Mouse (Mus musculus) kidney, adult 2 months (tissue): ENCODE measurements at regions not wholly inside any gene's neighbourhood (a gene's known extent, or its start where the extent isn't known, plus 50 kb on each side); places are given as distances from the start of the nearest gene placed in this dataset.

Experiments used
- DNase-seq: peaks from one replicate; pipeline ENCODE4 v3.0.0; 2021
- H3K27ac ChIP-seq: fragments of 200-500 bp; 2 replicates; pipeline ENCODE4 v1.5.1; 2012; ENCODE audit warnings: low read depth, low read length, control low read depth, inconsistent platforms; ENCODE audit not compliant: insufficient read depth
- H3K27me3 ChIP-seq: fragments of 200-500 bp; replicated peaks from 2 replicates; pipeline ENCODE4 v1.6.1; 2012; ENCODE audit warnings: mild to moderate bottlenecking, moderate library complexity, low read length, inconsistent platforms; ENCODE audit not compliant: control insufficient read depth, insufficient read depth
- H3K36me3 ChIP-seq: fragments of 200-500 bp; 2 replicates; pipeline ENCODE4 v1.6.1; 2012; ENCODE audit warnings: mild to moderate bottlenecking, moderate library complexity, low read length, inconsistent platforms; ENCODE audit not compliant: control insufficient read depth, insufficient read depth
- H3K4me1 ChIP-seq: fragments of 200-500 bp; 2 replicates; pipeline ENCODE4 v1.6.1; 2011; ENCODE audit warnings: low read length; ENCODE audit not compliant: control insufficient read depth, insufficient read depth
- H3K4me3 ChIP-seq: fragments of 200-500 bp; 2 replicates; pipeline ENCODE4 v1.5.1; 2011; ENCODE audit warnings: mild to moderate bottlenecking, low read depth, low read length, control low read depth; ENCODE audit not compliant: insufficient read depth
- CTCF ChIP-seq: fragments of 200-500 bp; conservative IDR thresholded peaks from 2 replicates; pipeline ENCODE4 v1.5.1; 2011; ENCODE audit warnings: low read depth, mild to moderate bottlenecking, control low read depth, low read length, moderate library complexity, mixed read lengths; ENCODE audit not compliant: insufficient read depth, insufficient read length
- POLR2A ChIP-seq: fragments of 200-500 bp; IDR thresholded peaks from one replicate; pipeline ENCODE4 v1.6.1; 2011; ENCODE audit warnings: low read depth, low read length, control low read depth
- WGBS: fragments of 180-500 bp; shearing (Covaris S2); methylation state at CpG from one replicate; pipeline ENCODE4 v1.1.7; 2018; 5-methylcytosine and 5-hydroxymethylcytosine counted together

GRCm38 (mm10) chr11:63413106-63413505, 284.3 kb downstream of the Pmp22 start:
- Histone ChIP-seq H3K27me3 (no peaks in the 10 kb centered on the region), H3K4me1 (peaks cover 5% of the 10 kb centered on the region), H3K27ac (no peak overlapping the region), H3K36me3 (no peaks in the 10 kb centered on the region), H3K4me3 (no peak overlapping the region)
- TF ChIP-seq POLR2A = no peak
- DNase-seq = peak; percentile 34
- WGBS = 27% methylated on average over 13 of the region's 13 CpGs

- no peak overlapping the region for H3K4me3 ChIP-seq
- H3K27me3 ChIP-seq = no peaks in the 10 kb centered on the region
- H3K4me1 ChIP-seq = peaks cover 7% of the 10 kb centered on the region
- H3K27ac ChIP-seq = no peak overlapping the region
- H3K36me3 ChIP-seq = no peaks in the 10 kb centered on the region
- DNase-seq = no peak
- WGBS = 96% methylated on average over 4 of the region's 4 CpGs
- TF ChIP-seq POLR2A (no peak), CTCF (no peak)
Observed at GRCm38 (mm10) chr11:63413621-63414020, 284.8 kb downstream of the Pmp22 start.

GRCm38 (mm10) chr11:63418042-63418776, 289.4 kb downstream of the Pmp22 start:
- Histone ChIP-seq H3K27me3 (no peaks in the 10 kb centered on the region), H3K36me3 (no peaks in the 10 kb centered on the region), H3K4me1 (peaks cover 7% of the 10 kb centered on the region), H3K27ac (peak overlapping the region; percentile 24), H3K4me3 (no peak overlapping the region)
- 47% methylated on average over 5 of the region's 5 CpGs for WGBS
- TF ChIP-seq CTCF = no peak
- TF ChIP-seq POLR2A = no peak
- peak; percentile 64 for DNase-seq

GRCm38 (mm10) chr11:63420341-63420740, 291.6 kb downstream of the Pmp22 start:
- peaks cover 7% of the 10 kb centered on the region for H3K4me1 ChIP-seq
- H3K27ac ChIP-seq = no peak overlapping the region
- WGBS = 82% methylated on average over 3 of the region's 3 CpGs
- no peak overlapping the region for H3K4me3 ChIP-seq
- H3K27me3 ChIP-seq = no peaks in the 10 kb centered on the region
- H3K36me3 ChIP-seq = no peaks in the 10 kb centered on the region
- no peak for DNase-seq
- TF ChIP-seq POLR2A (no peak), CTCF (no peak)

GRCm38 (mm10) chr11:63422069-63422468, 293.3 kb downstream of the Pmp22 start:
- no peak overlapping the region for H3K4me3 ChIP-seq
- H3K36me3 ChIP-seq = no peaks in the 10 kb centered on the region
- no peaks in the 10 kb centered on the region for H3K27me3 ChIP-seq
- TF ChIP-seq CTCF (no peak), POLR2A (no peak)
- peaks cover 7% of the 10 kb centered on the region for H3K4me1 ChIP-seq
- no peak for DNase-seq
- no peak overlapping the region for H3K27ac ChIP-seq
- 86% methylated on average over 3 of the region's 3 CpGs for WGBS

GRCm38 (mm10) chr11:63424319-63424718, 295.5 kb downstream of the Pmp22 start:
- H3K4me3 ChIP-seq = no peak overlapping the region
- no peaks in the 10 kb centered on the region for H3K27me3 ChIP-seq
- H3K36me3 ChIP-seq = no peaks in the 10 kb centered on the region
- TF ChIP-seq CTCF (no peak), POLR2A (no peak)
- no peak overlapping the region for H3K27ac ChIP-seq
- no peaks in the 10 kb centered on the region for H3K4me1 ChIP-seq
- no peak for DNase-seq
- 79% methylated on average over 3 of the region's 3 CpGs for WGBS

GRCm38 (mm10) chr11:63425741-63426140, 297.0 kb downstream of the Pmp22 start:
- no peaks in the 10 kb centered on the region for H3K27me3 ChIP-seq
- H3K4me1 ChIP-seq = no peaks in the 10 kb centered on the region
- H3K36me3 ChIP-seq = no peaks in the 10 kb centered on the region
- no peak for TF ChIP-seq CTCF
- TF ChIP-seq POLR2A = no peak
- H3K27ac ChIP-seq = no peak overlapping the region
- 78% methylated on average over 11 of the region's 11 CpGs for WGBS
- H3K4me3 ChIP-seq = no peak overlapping the region
- no peak for DNase-seq
